Mouse (Mus musculus): Measurements from ENCODE around the gene Csmd2.

The Csmd2 gene

GRCm38 (mm10) chr4:128340457-128340856 is 352.8 kb downstream of the Csmd2 start:
- no peak for DNase-seq (ENCODE audit: low spot score)

- DNase-seq (ENCODE audit: low spot score) = peak; percentile 19
Observed at GRCm38 (mm10) chr4:128341315-128341714, 353.7 kb downstream of the Csmd2 start.

GRCm38 (mm10) chr4:128342208-128342607 is 354.6 kb downstream of the Csmd2 start:
- no peak for DNase-seq (ENCODE audit: low spot score)

- DNase-seq (ENCODE audit: low spot score) = peak; percentile 50
Observed at GRCm38 (mm10) chr4:128358751-128359150, 371.1 kb downstream of the Csmd2 start.

- DNase-seq (ENCODE audit: low spot score) = no peak
Observed at GRCm38 (mm10) chr4:128365851-128366250, 378.2 kb downstream of the Csmd2 start.

- DNase-seq (ENCODE audit: low spot score) = no peak
Observed at GRCm38 (mm10) chr4:128368088-128368487, 380.4 kb downstream of the Csmd2 start.

GRCm38 (mm10) chr4:128371766-128372165 is 384.1 kb downstream of the Csmd2 start:
- no peak for DNase-seq (ENCODE audit: low spot score)

GRCm38 (mm10) chr4:128373196-128373595 is 385.5 kb downstream of the Csmd2 start:
- DNase-seq (ENCODE audit: low spot score) = no peak

- no peak for DNase-seq (ENCODE audit: low spot score)
Observed at GRCm38 (mm10) chr4:128374051-128374450, 386.4 kb downstream of the Csmd2 start.

- no peak for DNase-seq (ENCODE audit: low spot score)
Observed at GRCm38 (mm10) chr4:128378946-128379345, 391.3 kb downstream of the Csmd2 start.

GRCm38 (mm10) chr4:128381331-128381730 is 393.7 kb downstream of the Csmd2 start:
- no peak for DNase-seq (ENCODE audit: low spot score)

- DNase-seq (ENCODE audit: low spot score) = no peak
Observed at GRCm38 (mm10) chr4:128383800-128384199, 396.1 kb downstream of the Csmd2 start.

GRCm38 (mm10) chr4:128391484-128391883 is 403.8 kb downstream of the Csmd2 start:
- DNase-seq (ENCODE audit: low spot score) = no peak

- no peak for DNase-seq (ENCODE audit: low spot score)
Observed at GRCm38 (mm10) chr4:128392279-128392678, 404.6 kb downstream of the Csmd2 start.

GRCm38 (mm10) chr4:128393864-128394263 is 406.2 kb downstream of the Csmd2 start:
- no peak for DNase-seq (ENCODE audit: low spot score)

GRCm38 (mm10) chr4:128396616-128397015 is 409.0 kb downstream of the Csmd2 start:
- DNase-seq (ENCODE audit: low spot score) = no peak

- no peak for DNase-seq (ENCODE audit: low spot score)
Observed at GRCm38 (mm10) chr4:128397804-128398203, 410.1 kb downstream of the Csmd2 start.

- DNase-seq (ENCODE audit: low spot score) = peak; percentile 50
Observed at GRCm38 (mm10) chr4:128398948-128399347, 411.3 kb downstream of the Csmd2 start.

- DNase-seq (ENCODE audit: low spot score) = peak; percentile 21
Observed at GRCm38 (mm10) chr4:128400016-128400415, 412.4 kb downstream of the Csmd2 start.

GRCm38 (mm10) chr4:128401591-128401990 is 413.9 kb downstream of the Csmd2 start:
- DNase-seq (ENCODE audit: low spot score) = no peak

GRCm38 (mm10) chr4:128402706-128403105 is 415.0 kb downstream of the Csmd2 start:
- no peak for DNase-seq (ENCODE audit: low spot score)

GRCm38 (mm10) chr4:128405576-128405975 is 417.9 kb downstream of the Csmd2 start:
- DNase-seq (ENCODE audit: low spot score) = no peak

- no peak for DNase-seq (ENCODE audit: low spot score)
Observed at GRCm38 (mm10) chr4:128407084-128407845, 419.6 kb downstream of the Csmd2 start.
